Mouse (Mus musculus) lung, postnatal 25 days (tissue): ENCODE measurements around the gene Cct4.

Experiments
- DNase-seq: peaks from one replicate; pipeline ENCODE4 v3.0.0; 2022; ENCODE audit warnings: low spot score

The Cct4 gene

DNA sequence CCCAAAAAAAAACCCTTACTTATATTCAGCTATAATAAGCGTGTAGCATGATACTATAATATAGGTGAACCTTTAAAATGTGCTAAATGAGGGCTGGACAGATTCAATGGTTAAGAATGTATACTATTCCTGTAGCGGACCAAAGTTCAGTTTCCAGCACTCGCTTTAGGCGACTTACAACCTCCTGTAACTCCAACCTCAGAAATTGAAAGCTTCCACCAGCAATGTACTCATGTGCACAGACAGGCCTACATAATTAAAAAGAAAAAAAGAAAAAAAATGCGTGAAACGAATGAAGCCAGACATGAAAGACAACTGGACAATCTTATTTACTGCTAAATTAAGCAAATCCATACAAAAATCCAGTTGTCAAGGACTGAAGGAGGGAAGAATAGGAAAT lies 7.5 kb upstream of the Cct4 start:
- no peak for DNase-seq

DNA sequence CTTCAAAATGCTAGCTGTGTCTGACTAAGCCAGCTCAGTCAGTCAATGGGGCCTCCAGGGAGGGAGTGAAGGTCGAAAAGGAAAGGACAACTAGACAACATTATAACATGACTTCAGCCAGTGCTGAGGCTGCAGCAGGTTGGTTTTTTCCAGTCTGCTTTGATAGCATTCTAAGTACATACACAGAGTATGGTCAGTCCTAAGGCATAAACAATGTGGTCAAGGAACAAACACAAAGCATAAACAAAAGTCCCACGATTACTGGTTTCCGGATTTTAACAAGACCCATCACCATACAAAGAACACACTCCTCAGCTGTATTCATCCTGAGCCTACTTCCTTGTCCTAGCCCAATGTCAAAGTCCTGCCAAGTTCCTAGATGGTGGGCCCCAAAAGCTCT lies 4.8 kb upstream of the Cct4 start:
- no peak for DNase-seq

DNA sequence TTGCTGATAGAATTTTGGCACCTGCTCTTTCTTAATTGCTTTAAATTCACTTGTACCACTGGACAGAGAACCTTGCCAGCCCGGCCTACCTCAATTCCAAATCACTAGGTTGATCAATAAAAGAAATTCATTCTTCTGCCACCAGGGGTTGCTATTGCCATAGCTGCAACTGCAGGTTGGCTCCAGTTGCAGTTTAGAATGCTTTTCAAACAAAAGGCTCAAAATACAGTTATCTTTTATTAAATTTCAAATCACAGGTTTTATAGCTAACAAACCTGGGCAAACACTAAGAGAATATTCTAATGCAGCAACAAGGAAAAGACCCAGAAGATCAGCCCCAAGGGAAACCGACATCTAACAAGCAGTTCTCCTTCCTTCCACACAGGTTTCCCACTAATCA lies 3.0 kb upstream of the Cct4 start:
- peak; percentile 77 for DNase-seq

DNA sequence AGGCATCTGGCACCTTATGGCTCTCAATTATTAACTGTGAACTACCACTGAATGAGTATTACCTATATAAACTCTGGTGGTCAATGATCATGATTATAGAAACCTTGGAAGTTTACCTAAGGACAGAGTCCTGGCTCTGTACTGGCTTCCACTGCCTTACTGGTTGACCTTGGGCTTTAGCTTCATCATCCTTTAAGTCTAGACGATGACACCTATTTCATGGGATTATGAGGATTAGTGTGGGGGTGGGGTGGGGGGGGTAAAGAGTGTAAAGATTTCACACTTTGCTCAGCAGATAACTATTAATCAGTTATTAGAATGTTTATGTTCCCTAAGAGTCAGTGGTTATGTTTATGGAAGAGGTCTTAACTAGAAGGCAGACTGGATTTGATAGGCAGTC lies 533 bp upstream of the Cct4 start:
- DNase-seq, result no peak

DNA sequence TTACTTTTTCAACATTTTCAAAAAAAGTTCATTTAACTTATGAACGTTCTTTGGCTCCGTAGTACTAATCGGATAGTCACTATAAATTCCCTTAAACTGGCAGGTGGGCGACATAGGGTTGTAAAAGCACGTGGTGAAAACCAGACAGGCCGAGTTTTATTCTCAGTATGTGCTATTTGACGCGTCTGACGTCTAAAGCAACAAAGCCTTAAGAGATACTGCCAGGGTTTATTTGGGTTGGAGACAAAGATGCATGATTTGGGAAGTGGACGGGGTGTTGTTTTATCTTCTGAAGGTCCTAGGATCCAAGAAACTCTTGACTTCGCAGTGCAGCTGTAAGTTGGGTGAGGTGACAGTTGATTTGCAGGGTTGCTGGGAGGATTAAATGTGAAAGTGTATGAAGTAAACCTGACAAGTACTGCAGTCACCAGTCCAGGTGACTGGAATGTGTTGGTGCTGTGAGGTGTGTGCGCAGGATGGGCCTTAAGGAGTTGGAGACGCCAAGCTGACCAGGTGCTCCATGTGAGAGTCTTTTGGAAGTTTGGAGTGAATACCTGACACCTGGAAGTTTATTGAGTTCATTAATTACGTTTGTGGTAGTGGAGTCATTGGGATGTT lies 1.0 kb downstream of the Cct4 start:
- DNase-seq, result no peak

DNA sequence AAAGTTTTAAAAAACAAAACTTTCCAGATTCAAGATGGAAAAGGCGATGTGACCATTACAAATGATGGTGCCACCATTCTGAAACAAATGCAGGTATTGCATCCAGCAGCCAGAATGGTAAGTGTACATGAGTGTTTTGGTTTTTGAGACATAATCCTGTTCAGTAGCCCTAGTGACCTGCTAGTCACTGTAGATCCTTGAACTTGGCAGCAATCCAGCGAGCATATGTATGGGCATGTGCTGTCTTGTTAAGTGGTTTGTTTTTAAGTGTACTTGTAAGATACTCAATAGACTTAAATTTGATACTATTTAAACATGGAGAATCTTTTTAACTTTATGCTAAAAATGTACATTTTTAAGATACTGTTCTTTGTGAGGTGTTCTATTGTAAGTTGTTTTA lies 4.0 kb downstream of the Cct4 start:
- DNase-seq, result no peak

DNA sequence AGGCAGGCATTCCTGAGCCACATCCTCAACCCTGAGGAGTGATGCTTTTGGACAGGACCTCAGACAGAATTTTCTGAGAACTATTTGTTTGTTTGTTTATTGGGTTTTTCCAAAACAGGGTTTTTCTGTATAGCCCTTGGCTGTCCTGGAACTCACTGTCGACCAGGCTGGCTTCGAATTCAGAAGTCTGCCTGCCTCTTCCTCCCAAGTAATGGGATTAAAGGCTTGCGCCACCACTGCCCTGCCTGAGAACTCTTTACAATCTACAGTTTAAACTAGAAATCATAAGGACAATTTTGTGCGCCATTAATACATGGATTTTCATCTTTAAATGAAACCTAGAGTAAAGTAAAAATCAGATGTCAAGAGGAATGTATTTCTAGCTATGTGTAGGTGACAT lies 5.1 kb downstream of the Cct4 start:
- DNase-seq, result no peak

DNA sequence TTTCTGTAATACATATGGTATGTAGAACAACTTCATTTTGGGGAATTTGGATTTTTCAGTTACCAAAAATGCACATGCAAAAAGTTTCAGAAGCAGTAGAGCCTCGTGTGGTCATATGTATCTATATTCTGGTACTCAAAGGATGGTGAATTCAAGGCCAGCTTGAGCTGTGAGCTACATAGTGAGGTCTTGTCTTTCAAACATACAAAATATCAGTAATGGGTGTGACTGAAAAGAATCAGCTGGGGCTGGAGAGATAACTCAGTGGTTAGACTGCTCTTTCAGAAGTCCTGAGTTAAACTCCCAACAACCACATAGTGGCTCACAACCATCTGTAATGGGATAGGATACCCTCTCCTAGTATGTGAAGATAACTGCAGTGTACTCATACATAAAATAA lies 8.0 kb downstream of the Cct4 start:
- no peak for DNase-seq

DNA sequence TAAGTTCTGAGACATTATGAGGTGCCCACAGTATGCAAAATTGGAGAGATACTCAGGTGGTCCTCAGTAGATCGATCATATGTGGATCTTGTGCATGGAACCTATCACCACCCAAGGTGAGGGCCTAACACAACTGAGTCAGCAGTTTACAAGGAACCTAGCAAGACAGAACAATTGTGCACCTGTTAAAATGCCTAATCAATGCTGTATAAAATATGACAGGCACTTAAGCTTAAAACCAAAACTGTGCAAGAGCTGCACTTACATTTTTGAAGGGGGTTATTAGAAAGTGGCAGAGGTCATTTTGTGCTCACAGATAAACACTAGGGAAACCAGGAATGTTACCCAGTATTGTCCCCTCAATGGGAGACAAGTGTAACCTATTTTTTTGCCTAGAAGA lies 15.0 kb downstream of the Cct4 start:
- no peak for DNase-seq

DNA sequence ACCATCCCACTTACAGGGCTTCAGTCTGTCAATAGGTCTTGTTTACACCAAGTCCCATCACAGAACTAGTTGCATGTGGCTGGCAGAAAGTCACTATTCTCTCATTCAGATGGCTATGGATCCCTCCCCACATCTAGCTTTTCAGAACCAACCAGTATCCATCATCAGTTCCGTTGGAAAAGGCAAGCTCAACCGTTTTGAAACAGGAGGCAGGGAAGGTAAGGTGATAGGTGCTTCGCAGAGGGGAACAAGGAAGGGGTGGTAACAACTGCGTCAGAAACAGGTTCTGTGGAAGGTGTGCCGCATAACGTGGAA lies 16.8 kb downstream of the Cct4 start:
- peak; percentile 2 for DNase-seq

DNA sequence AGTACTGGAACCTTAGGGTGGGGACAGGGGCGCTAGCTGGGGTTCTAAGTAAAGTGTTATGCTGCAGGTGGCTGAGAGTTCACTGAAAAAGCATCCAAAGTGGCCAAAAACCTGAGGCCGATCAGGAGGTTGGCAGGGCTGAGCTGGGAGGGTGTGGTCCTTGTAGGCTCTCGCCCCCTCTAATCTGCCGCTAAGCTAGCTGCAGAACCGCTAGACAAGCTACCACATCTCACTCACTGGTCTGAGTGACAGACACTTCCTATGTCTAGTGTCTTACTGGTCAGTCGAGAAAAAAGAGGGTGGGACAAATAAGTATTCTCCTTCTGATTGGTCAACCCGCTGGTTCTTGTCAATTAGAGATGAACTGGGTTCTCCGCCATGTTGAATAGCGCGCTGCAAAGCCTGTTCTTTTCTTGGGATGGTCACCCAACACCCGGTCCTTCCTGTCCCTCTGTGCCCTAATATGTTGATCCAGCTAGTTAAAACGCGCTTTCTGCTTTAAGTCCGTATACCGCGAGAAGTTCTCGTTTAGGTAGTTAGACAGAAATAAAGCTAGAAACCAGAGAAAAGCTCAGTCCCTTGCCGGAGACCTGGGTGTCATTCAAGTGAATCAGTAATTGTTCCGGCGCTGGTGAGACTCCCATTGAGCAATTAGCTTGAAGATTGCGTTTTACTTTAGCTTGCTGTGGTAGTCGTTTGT lies 17.3 kb downstream of the Cct4 start, which contains the start of gene Fam161a:
Gene Fam161a, plus strand, starts transcription at position 51 of the 700 bp plus-strand sequence.
- peak; percentile 96 for DNase-seq

DNA sequence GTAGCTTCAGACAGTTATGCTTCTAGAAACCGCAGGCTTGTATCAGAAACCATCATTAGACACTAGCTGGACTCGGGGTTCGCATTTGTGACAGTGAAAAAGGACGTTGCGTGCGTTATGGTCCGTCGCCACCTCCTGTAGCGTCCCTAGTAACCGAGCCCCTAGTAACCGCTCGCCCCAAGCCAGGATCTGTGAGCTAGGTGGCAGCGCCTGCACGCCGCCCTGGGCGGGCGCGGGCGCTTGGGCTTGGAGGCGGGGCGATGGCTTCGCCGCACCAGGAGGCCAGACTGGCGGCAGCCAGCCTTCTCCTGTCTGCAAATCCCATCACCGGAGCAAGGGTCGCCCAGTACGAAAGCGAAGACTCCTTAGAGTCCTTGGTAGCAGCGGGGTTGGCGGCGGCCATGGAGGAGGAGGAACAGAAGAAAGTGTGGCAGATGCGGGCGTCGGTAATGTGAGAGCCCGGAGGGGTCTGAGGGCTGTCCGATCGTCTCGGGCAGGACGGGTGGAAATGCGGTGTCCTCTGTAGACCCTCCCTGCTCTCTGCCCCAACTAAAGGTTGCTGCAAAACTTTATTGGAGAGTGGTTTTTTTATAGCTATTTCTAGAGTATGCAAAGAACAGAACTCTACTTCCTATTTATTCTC lies 18.0 kb downstream of the Cct4 start:
- peak; percentile 79 for DNase-seq

DNA sequence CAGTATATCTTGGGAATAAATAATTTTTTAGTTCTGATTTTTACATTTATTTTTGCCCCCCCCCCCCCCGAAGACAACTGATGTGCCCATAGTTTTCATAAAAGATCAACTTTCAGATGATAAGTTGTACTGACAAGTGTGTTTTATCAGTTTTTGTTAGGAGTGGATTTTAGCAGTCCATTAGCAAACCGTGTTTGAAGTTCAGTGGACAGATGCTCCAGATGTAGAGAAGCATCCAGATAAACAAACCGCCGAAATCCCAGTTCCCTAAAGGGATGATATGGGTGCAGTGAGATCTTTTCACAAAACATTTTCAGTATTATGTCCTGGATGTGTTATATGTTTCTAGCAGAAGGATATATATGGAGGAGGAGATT lies 18.5 kb downstream of the Cct4 start:
- DNase-seq, result no peak

DNA sequence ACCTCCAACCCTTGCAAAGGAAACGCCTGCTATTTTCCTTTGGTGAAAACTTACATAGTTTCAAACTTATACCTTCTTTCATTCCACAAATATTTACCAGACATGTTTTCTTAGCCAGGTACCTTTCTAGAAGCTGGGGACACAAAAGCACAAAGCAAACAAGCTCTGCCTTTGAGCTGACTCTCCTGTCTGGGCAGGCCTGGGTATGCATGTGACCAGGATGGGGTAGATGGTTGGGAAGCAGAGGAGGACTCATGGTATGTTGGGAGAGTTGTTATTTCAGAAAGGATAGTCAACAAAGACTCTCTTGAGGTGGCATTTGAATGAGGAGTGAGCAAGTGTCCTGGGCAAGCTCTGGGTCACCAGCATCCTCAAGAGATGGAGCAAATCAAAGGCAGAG lies 22.8 kb downstream of the Cct4 start:
- DNase-seq, result no peak

GRCm38 (mm10) chr11:23013580-23014294 lies 23.4 kb downstream of the Cct4 start:
- no peak for DNase-seq

GRCm38 (mm10) chr11:23014996-23015395 lies 24.7 kb downstream of the Cct4 start:
- DNase-seq, result no peak

DNA sequence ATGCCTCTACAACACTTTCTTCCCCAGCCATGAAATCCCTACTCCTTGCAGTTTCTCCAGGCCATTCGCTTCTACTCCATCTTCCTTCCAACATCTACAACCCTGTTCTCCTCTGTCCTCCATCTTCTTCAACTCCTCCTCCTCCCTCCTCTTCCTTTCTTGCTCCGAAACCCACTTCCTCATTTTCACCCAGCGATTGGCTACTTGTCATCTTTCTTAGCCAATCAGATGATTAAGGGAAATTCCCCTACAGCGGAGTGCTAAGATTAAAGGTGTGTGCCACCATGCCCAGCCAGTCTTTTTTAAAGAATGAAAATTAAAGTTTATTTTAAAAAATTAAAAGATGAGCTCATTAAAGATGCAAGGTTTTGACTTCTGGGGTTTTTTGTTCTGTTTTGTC lies 27.6 kb downstream of the Cct4 start:
- DNase-seq, result no peak

- DNase-seq, result no peak
Observed at GRCm38 (mm10) chr11:23020116-23020770, 29.9 kb downstream of the Cct4 start.

DNA sequence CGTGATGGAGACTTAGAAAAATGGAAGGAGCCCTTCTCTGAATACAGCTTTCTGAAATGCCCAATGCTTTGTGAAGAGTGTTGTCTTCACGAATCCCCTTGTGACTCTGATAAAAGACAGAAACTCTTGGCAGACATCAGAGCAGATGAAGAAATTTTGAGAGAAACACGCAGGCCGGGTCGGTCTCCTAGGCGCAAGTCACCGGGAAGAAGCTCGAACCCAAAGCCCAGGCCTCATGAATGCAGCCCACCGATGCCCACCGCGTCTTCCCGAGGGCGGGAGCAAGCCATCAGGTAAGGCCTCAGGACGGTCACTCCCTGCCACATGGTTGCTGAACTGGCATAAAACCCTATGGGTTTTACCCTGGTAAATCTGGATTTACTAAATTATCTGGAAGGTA lies 30.5 kb downstream of the Cct4 start:
- DNase-seq, result no peak

DNA sequence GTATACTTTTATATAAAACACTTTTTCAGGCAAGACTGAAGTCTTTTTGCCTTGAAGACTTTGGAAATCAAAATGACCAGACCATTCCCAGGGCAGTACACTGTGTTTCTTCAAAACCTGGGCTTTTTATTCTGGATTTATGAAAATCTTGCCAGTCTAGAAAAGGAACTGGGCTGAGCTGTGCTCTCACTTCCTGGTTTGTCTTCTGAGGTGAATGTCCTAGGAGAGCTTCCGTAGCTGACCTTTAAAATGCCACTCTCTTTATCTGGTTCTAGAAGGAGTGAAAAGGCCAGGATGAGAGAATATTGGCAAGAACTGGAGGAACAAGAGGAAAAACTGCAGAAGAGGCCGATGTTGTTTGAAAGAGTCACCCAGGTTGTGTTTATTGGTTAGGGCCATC lies 32.8 kb downstream of the Cct4 start:
- no peak for DNase-seq

- no peak for DNase-seq
Observed at GRCm38 (mm10) chr11:23024169-23024568, 33.9 kb downstream of the Cct4 start.

DNA sequence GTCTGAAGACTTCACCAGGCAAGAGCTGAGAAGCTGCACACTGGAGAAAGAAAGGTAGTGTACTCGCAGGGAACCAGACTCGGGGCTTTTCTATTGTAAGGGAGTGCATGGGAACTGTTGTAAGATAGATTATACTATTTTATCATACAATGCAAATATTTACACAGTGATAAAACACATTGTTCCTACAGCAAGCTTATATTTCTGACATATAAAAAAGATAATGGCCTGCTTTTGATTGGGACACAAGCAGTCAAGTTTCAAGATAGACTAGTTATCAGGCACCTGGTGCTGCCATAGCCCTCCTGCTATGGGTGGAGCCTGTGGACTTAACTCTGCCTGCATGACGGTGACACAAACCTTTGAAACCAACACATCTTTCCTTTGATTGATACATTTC lies 38.6 kb downstream of the Cct4 start:
- no peak for DNase-seq

- DNase-seq, result no peak
Observed at GRCm38 (mm10) chr11:23029399-23029798, 39.1 kb downstream of the Cct4 start.
